Mouse (Mus musculus): Measurements from ENCODE around the gene Zfp622. TPM values are rescaled to one million over a fixed set of nuclear protein-coding genes. Genes with fewer than 3 reads are reported as not detected.
A peak's percentile ranks its signal among the peaks of the same experiment; 100 is the strongest.
"Not testable (repeated sequence)": the region's sequence is repeated elsewhere in the genome, so short reads cannot be mapped to it uniquely, and the experiment has no call there.

Gene Zfp622
- polyA plus RNA-seq, 1 experiment from 2014 or later = 16.4 TPM

- Histone ChIP-seq H3K27ac (replicated peaks) (no peak overlapping the region), H3K9me3 (no peaks in the 10 kb centered on the region), H3K4me2 (no peak overlapping the region), H3K36me3 (peaks cover 28% of the 10 kb centered on the region), H3K4me3 (no peak overlapping the region), H3K4me1 (peaks cover 6% of the 10 kb centered on the region), H3K27me3 (replicated peaks) (no peaks in the 10 kb centered on the region), H3K9ac (no peak overlapping the region)
- no peak for ATAC-seq (ENCODE audit: extremely low read depth, insufficient number of reproducible peaks, low FRiP score, low TSS enrichment)
- WGBS = 74% methylated on average over 5 of the region's 5 CpGs
Measured at GRCm38 (mm10) chr15:25972758-25973157, 11.4 kb upstream of the Zfp622 start.

- Histone ChIP-seq H3K27ac (replicated peaks) (no peak overlapping the region), H3K9ac (no peak overlapping the region), H3K36me3 (peaks cover 28% of the 10 kb centered on the region), H3K9me3 (no peaks in the 10 kb centered on the region), H3K27me3 (replicated peaks) (no peaks in the 10 kb centered on the region), H3K4me3 (no peak overlapping the region), H3K4me1 (peaks cover 6% of the 10 kb centered on the region), H3K4me2 (no peak overlapping the region)
- no peak for ATAC-seq (ENCODE audit: extremely low read depth, insufficient number of reproducible peaks, low FRiP score, low TSS enrichment)
- 88% methylated on average over 4 of the region's 4 CpGs for WGBS
Measured at GRCm38 (mm10) chr15:25974352-25974751, 9.8 kb upstream of the Zfp622 start.

- no peak overlapping the region for H3K27ac ChIP-seq (replicated peaks)
- H3K4me1 ChIP-seq = peaks cover 6% of the 10 kb centered on the region
- peaks cover 18% of the 10 kb centered on the region for H3K36me3 ChIP-seq
- H3K27me3 ChIP-seq (replicated peaks) = no peaks in the 10 kb centered on the region
- no peak overlapping the region for H3K9ac ChIP-seq
- no peak overlapping the region for H3K4me3 ChIP-seq
- H3K4me2 ChIP-seq = no peak overlapping the region
- ATAC-seq (ENCODE audit: extremely low read depth, insufficient number of reproducible peaks, low FRiP score, low TSS enrichment) = no peak
- H3K9me3 ChIP-seq = no peaks in the 10 kb centered on the region
- 37% methylated on average over 6 of the region's 6 CpGs for WGBS
Measured at GRCm38 (mm10) chr15:25975810-25976209, 8.4 kb upstream of the Zfp622 start.

- not testable (repeated sequence) for ATAC-seq (ENCODE audit: extremely low read depth, insufficient number of reproducible peaks, low FRiP score, low TSS enrichment); H3K27me3 ChIP-seq (replicated peaks); H3K9me3 ChIP-seq
- Histone ChIP-seq H3K36me3 (peaks cover 23% of the 10 kb centered on the region), H3K4me2 (peak overlapping the region; percentile 88), H3K4me1 (peaks cover 17% of the 10 kb centered on the region), H3K9ac (peak overlapping the region; percentile 96), H3K4me3 (peak overlapping the region; percentile 91), H3K27ac (replicated peaks) (peak overlapping the region; percentile 88)
- WGBS = 16% methylated on average over 6 of the region's 6 CpGs
Measured at GRCm38 (mm10) chr15:25983614-25984013, 552 bp upstream of the Zfp622 start.

GRCm38 (mm10) chr15:25984734-25985492, 747 bp downstream of the Zfp622 start:
- Histone ChIP-seq H3K36me3 (peaks cover 34% of the 10 kb centered on the region), H3K27me3 (replicated peaks) (no peaks in the 10 kb centered on the region), H3K4me2 (peak overlapping the region; percentile 88), H3K27ac (replicated peaks) (peak overlapping the region; percentile 89), H3K4me3 (peak overlapping the region; percentile 91), H3K9ac (peak overlapping the region; percentile 96), H3K9me3 (no peaks in the 10 kb centered on the region), H3K4me1 (peaks cover 17% of the 10 kb centered on the region)
- no peak for ATAC-seq (ENCODE audit: extremely low read depth, insufficient number of reproducible peaks, low FRiP score, low TSS enrichment)
- WGBS = under 1% methylated on average over 71 of the region's 71 CpGs

GRCm38 (mm10) chr15:25992992-25993727, 9.0 kb downstream of the Zfp622 start:
- no peak for ATAC-seq (ENCODE audit: extremely low read depth, insufficient number of reproducible peaks, low FRiP score, low TSS enrichment)
- WGBS = 58% methylated on average over 8 of the region's 8 CpGs
- Histone ChIP-seq H3K36me3 (peaks cover 80% of the 10 kb centered on the region), H3K9me3 (no peaks in the 10 kb centered on the region), H3K4me3 (no peak overlapping the region), H3K27ac (replicated peaks) (no peak overlapping the region), H3K4me2 (no peak overlapping the region), H3K27me3 (replicated peaks) (no peaks in the 10 kb centered on the region), H3K9ac (no peak overlapping the region), H3K4me1 (no peaks in the 10 kb centered on the region)

GRCm38 (mm10) chr15:25995521-25995920, 11.4 kb downstream of the Zfp622 start:
- WGBS = 50% methylated on average over 2 of the region's 2 CpGs
- Histone ChIP-seq H3K4me1 (no peaks in the 10 kb centered on the region), H3K9ac (no peak overlapping the region), H3K9me3 (no peaks in the 10 kb centered on the region), H3K27me3 (replicated peaks) (no peaks in the 10 kb centered on the region), H3K4me3 (no peak overlapping the region), H3K4me2 (no peak overlapping the region), H3K36me3 (peaks cover 69% of the 10 kb centered on the region), H3K27ac (replicated peaks) (no peak overlapping the region)
- ATAC-seq (ENCODE audit: extremely low read depth, insufficient number of reproducible peaks, low FRiP score, low TSS enrichment) = no peak

- H3K4me3 ChIP-seq; H3K9ac ChIP-seq; H3K27me3 ChIP-seq (replicated peaks); ATAC-seq (ENCODE audit: extremely low read depth, insufficient number of reproducible peaks, low FRiP score, low TSS enrichment); H3K4me2 ChIP-seq; H3K4me1 ChIP-seq; H3K27ac ChIP-seq (replicated peaks); H3K9me3 ChIP-seq: not testable (repeated sequence)
- peaks cover 34% of the 10 kb centered on the region for H3K36me3 ChIP-seq
- 84% methylated on average over 5 of the region's 5 CpGs for WGBS
Measured at GRCm38 (mm10) chr15:25999545-25999944, 15.4 kb downstream of the Zfp622 start.

- no peak overlapping the region for H3K4me3 ChIP-seq
- WGBS = 65% methylated on average over 3 of the region's 3 CpGs
- H3K4me1 ChIP-seq = peaks cover 13% of the 10 kb centered on the region; the same call in 1 of the 2 replicates
- no peak for ATAC-seq (ENCODE audit: extremely low read depth, insufficient number of reproducible peaks, low FRiP score, low TSS enrichment)
- no peak overlapping the region for H3K9ac ChIP-seq
- H3K4me2 ChIP-seq = no peak overlapping the region
- no peaks in the 10 kb centered on the region for H3K36me3 ChIP-seq
- no peak overlapping the region for H3K27ac ChIP-seq (replicated peaks)
- no peaks in the 10 kb centered on the region for H3K27me3 ChIP-seq (replicated peaks)
- H3K9me3 ChIP-seq = no peaks in the 10 kb centered on the region
Measured at GRCm38 (mm10) chr15:26008621-26009020, 24.5 kb downstream of the Zfp622 start.

- peaks cover 16% of the 10 kb centered on the region for H3K4me1 ChIP-seq
- 73% methylated on average over 4 of the region's 4 CpGs for WGBS
- H3K36me3 ChIP-seq = no peaks in the 10 kb centered on the region
- no peak overlapping the region for H3K27ac ChIP-seq (replicated peaks)
- H3K4me3 ChIP-seq = no peak overlapping the region
- H3K9ac ChIP-seq = no peak overlapping the region
- ATAC-seq (ENCODE audit: extremely low read depth, insufficient number of reproducible peaks, low FRiP score, low TSS enrichment) = no peak
- H3K9me3 ChIP-seq = no peaks in the 10 kb centered on the region
- H3K4me2 ChIP-seq = no peak overlapping the region
- no peaks in the 10 kb centered on the region for H3K27me3 ChIP-seq (replicated peaks)
Measured at GRCm38 (mm10) chr15:26012891-26013290, 28.7 kb downstream of the Zfp622 start.

- Histone ChIP-seq H3K4me2 (no peak overlapping the region), H3K9me3 (no peaks in the 10 kb centered on the region), H3K9ac (no peak overlapping the region), H3K27ac (replicated peaks) (no peak overlapping the region), H3K27me3 (replicated peaks) (no peaks in the 10 kb centered on the region), H3K36me3 (no peaks in the 10 kb centered on the region), H3K4me1 (peaks cover 12% of the 10 kb centered on the region), H3K4me3 (no peak overlapping the region)
- no peak for ATAC-seq (ENCODE audit: extremely low read depth, insufficient number of reproducible peaks, low FRiP score, low TSS enrichment)
- 53% methylated on average over 14 of the region's 14 CpGs for WGBS
Measured at GRCm38 (mm10) chr15:26015979-26016665, 32.0 kb downstream of the Zfp622 start.
